Mouse (Mus musculus) MEL (cell line): ENCODE measurements at regions not wholly inside any gene's neighbourhood (a gene's known extent, or its start where the extent isn't known, plus 50 kb on each side); places are given as distances from the start of the nearest gene placed in this dataset.

Experiments
- CHD1 ChIP-seq: IDR thresholded peaks from 2 replicates; pipeline ENCODE4 v1.6.1; 2012; ENCODE audit warnings: low read depth, mild to moderate bottlenecking, inconsistent platforms, low read length, improper control_type of control experiment
- CTCF ChIP-seq, 3 experiments: IDR thresholded peaks in 2 of 3; conservative IDR thresholded peaks in 1 of 3; 2 replicates each; pipeline ENCODE4 v1.5.1; 2011 to 2012; ENCODE audit warnings: low read length in 3 of 3, low read depth in 2 of 3, mild to moderate bottlenecking in 2 of 3, improper control_type of control experiment in 1 of 3, inconsistent platforms in 1 of 3, mixed read lengths in 1 of 3, moderate library complexity in 1 of 3; ENCODE audit not compliant: control insufficient read depth in 1 of 3, insufficient read depth in 1 of 3, poor library complexity in 1 of 3, severe bottlenecking in 1 of 3
- E2F4 ChIP-seq: IDR thresholded peaks from 2 replicates; pipeline ENCODE4 v1.6.1; 2011; ENCODE audit warnings: low read depth, low read length, improper control_type of control experiment, borderline replicate concordance
- EP300 ChIP-seq, 2 experiments: IDR thresholded peaks; 2 replicates each; pipeline ENCODE4 v1.6.1; 2011; ENCODE audit warnings: improper control_type of control experiment in 2 of 2, low read length in 2 of 2, low read depth in 1 of 2, mild to moderate bottlenecking in 1 of 2
- ETS1 ChIP-seq: IDR thresholded peaks from 2 replicates; pipeline ENCODE4 v1.6.1; 2012; ENCODE audit warnings: low read depth, mild to moderate bottlenecking, inconsistent platforms, low read length, improper control_type of control experiment, moderate library complexity
- GABPA ChIP-seq: IDR thresholded peaks from 2 replicates; pipeline ENCODE4 v1.6.1; 2012; ENCODE audit warnings: low read depth, mild to moderate bottlenecking, inconsistent platforms, low read length, improper control_type of control experiment, moderate library complexity
- GATA1 ChIP-seq: IDR thresholded peaks from 2 replicates; pipeline ENCODE4 v1.6.1; 2011; ENCODE audit warnings: low read depth, low read length, improper control_type of control experiment
- MYB ChIP-seq: IDR thresholded peaks from 2 replicates; pipeline ENCODE4 v1.6.1; 2011; ENCODE audit warnings: mild to moderate bottlenecking, low read depth, low read length, improper control_type of control experiment
- POLR2A ChIP-seq, 2 experiments: IDR thresholded peaks; 2 replicates each; pipeline ENCODE4 v1.6.1; 2011 to 2012; ENCODE audit warnings: low read length in 2 of 2, mild to moderate bottlenecking in 2 of 2, control low read depth in 1 of 2, improper control_type of control experiment in 1 of 2, low read depth in 1 of 2, moderate library complexity in 1 of 2; ENCODE audit not compliant: control insufficient read depth in 1 of 2, insufficient read depth in 1 of 2, poor library complexity in 1 of 2
- POLR2AphosphoS5 ChIP-seq: IDR thresholded peaks from 2 replicates; pipeline ENCODE4 v1.6.1; 2012; ENCODE audit warnings: low read depth, borderline replicate concordance, mild to moderate bottlenecking, inconsistent platforms, low read length, moderate library complexity, mixed read lengths
- SMC3 ChIP-seq: IDR thresholded peaks from 2 replicates; pipeline ENCODE4 v1.6.1; 2011; ENCODE audit warnings: low read depth, low read length, improper control_type of control experiment
- USF1 ChIP-seq: IDR thresholded peaks from 2 replicates; pipeline ENCODE4 v1.6.1; 2014; ENCODE audit warnings: low read depth, mild to moderate bottlenecking, inconsistent platforms, low read length, improper control_type of control experiment, moderate library complexity
- ZKSCAN1 ChIP-seq: IDR thresholded peaks from 2 replicates; pipeline ENCODE4 v1.6.1; 2012; ENCODE audit warnings: low read depth, mild to moderate bottlenecking, inconsistent platforms, low read length, improper control_type of control experiment, moderate library complexity
- ZNF384 ChIP-seq: IDR thresholded peaks from 2 replicates; pipeline ENCODE4 v1.6.1; 2012; ENCODE audit warnings: low read depth, mild to moderate bottlenecking, inconsistent platforms, low read length, improper control_type of control experiment

GRCm38 (mm10) chr5:121062930-121063584, 53.2 kb upstream of the Rph3a start:
- no peak for TF ChIP-seq POLR2A (IDR thresholded peaks at IDR 0.05; ENCODE audit: control insufficient read depth in 1 of 2, insufficient read depth in 1 of 2, low read depth in 1 of 2, low read length in 2 of 2, poor library complexity in 1 of 2)
- no peak for TF ChIP-seq EP300 (IDR thresholded peaks at IDR 0.05; ENCODE audit: low read depth in 1 of 2, low read length in 2 of 2)
- no peak for TF ChIP-seq CTCF (IDR thresholded peaks at IDR 0.05 in 2 of 3, conservative IDR thresholded peaks at IDR 0.05 in 1 of 3; ENCODE audit: control insufficient read depth in 1 of 3, insufficient read depth in 1 of 3, low read depth in 2 of 3, low read length in 3 of 3, poor library complexity in 1 of 3, severe bottlenecking in 1 of 3)
- TF ChIP-seq POLR2AphosphoS5 = no peak
- TF ChIP-seq MYB = no peak
- no peak for TF ChIP-seq E2F4
- no peak for TF ChIP-seq USF1
- TF ChIP-seq GATA1 = no peak
- TF ChIP-seq ETS1 = no peak
- no peak for TF ChIP-seq GABPA
- TF ChIP-seq SMC3 = no peak
- TF ChIP-seq ZKSCAN1 = no peak
- no peak for TF ChIP-seq CHD1
- no peak for TF ChIP-seq ZNF384
